Mouse (Mus musculus) retina, embryonic 14.5 days (tissue): ENCODE data around the gene Gpr62.
A peak's percentile ranks its signal among the peaks of the same experiment; 100 is the strongest.
"Not testable (repeated sequence)": the region's sequence is repeated elsewhere in the genome, so short reads cannot be mapped to it uniquely, and the experiment has no call there.

Experiments
- DNase-seq: peaks from one replicate; pipeline ENCODE4 v3.0.0-alpha.2; 2015; ENCODE audit warnings: low spot score

Gpr62 gene

GRCm38 (mm10) chr9:106465571-106466200, at the start of gene Gpr62:
Gene Gpr62, minus strand, starts transcription at chr9:106465938.
- DNase-seq = no peak

- no peak for DNase-seq
Observed at GRCm38 (mm10) chr9:106514273-106514672, 48.5 kb upstream of the Gpr62 start, which contains the start of gene Iqcf5. Gene Iqcf5, plus strand, starts transcription at chr9:106514573.

GRCm38 (mm10) chr9:106513566-106513965, 47.8 kb upstream of the Gpr62 start:
- no peak for DNase-seq

- DNase-seq = no peak
Observed at GRCm38 (mm10) chr9:106512729-106513450, 47.2 kb upstream of the Gpr62 start.

- DNase-seq = no peak
Observed at GRCm38 (mm10) chr9:106509356-106509755, 43.6 kb upstream of the Gpr62 start.

GRCm38 (mm10) chr9:106504246-106504645, 38.5 kb upstream of the Gpr62 start:
- no peak for DNase-seq

- no peak for DNase-seq
Observed at GRCm38 (mm10) chr9:106501846-106502245, 36.1 kb upstream of the Gpr62 start.

GRCm38 (mm10) chr9:106499667-106500066, 33.9 kb upstream of the Gpr62 start, which contains the start of gene Iqcf1:
Gene Iqcf1, plus strand, starts transcription at chr9:106499967.
- no peak for DNase-seq

GRCm38 (mm10) chr9:106487602-106488001, 21.9 kb upstream of the Gpr62 start:
- not testable (repeated sequence) for DNase-seq

GRCm38 (mm10) chr9:106485076-106485475, 19.3 kb upstream of the Gpr62 start:
- DNase-seq = no peak

- DNase-seq = no peak
Observed at GRCm38 (mm10) chr9:106483606-106484005, 17.9 kb upstream of the Gpr62 start.

GRCm38 (mm10) chr9:106483136-106483535, 17.4 kb upstream of the Gpr62 start:
- DNase-seq = no peak

GRCm38 (mm10) chr9:106482578-106483115, 16.9 kb upstream of the Gpr62 start:
- no peak for DNase-seq

GRCm38 (mm10) chr9:106481676-106482075, 15.9 kb upstream of the Gpr62 start:
- DNase-seq = no peak

- no peak for DNase-seq
Observed at GRCm38 (mm10) chr9:106481075-106481474, 15.3 kb upstream of the Gpr62 start.

GRCm38 (mm10) chr9:106480541-106480940, 14.8 kb upstream of the Gpr62 start:
- no peak for DNase-seq

GRCm38 (mm10) chr9:106478101-106478500, 12.4 kb upstream of the Gpr62 start:
- DNase-seq = no peak

GRCm38 (mm10) chr9:106477649-106478048, 11.9 kb upstream of the Gpr62 start:
- DNase-seq = no peak

- DNase-seq = peak; percentile 100
Observed at GRCm38 (mm10) chr9:106476924-106477484, 11.3 kb upstream of the Gpr62 start, which contains the start of gene Parp3. Gene Parp3, minus strand, starts transcription at chr9:106476949.

GRCm38 (mm10) chr9:106476002-106476923, 10.5 kb upstream of the Gpr62 start:
- DNase-seq = no peak

GRCm38 (mm10) chr9:106475663-106476001, 9.9 kb upstream of the Gpr62 start, which contains the start of gene Rrp9:
Gene Rrp9, plus strand, starts transcription at chr9:106475963.
- DNase-seq = no peak

GRCm38 (mm10) chr9:106475046-106475445, 9.3 kb upstream of the Gpr62 start:
- no peak for DNase-seq
